Mouse (Mus musculus) myocyte (in vitro differentiated cells): ENCODE measurements at regions not wholly inside any gene's neighbourhood (a gene's known extent, or its start where the extent isn't known, plus 50 kb on each side); places are given as distances from the start of the nearest gene placed in this dataset.

Experiments used
- H3K27me3 ChIP-seq: one replicate; pipeline ENCODE4 v1.6.1; 2011; ENCODE audit not compliant: control insufficient read depth, insufficient read depth, insufficient read length
- H3K36me3 ChIP-seq: one replicate; pipeline ENCODE4 v1.6.1; 2011; ENCODE audit not compliant: control insufficient read depth, insufficient read depth
- H3K4me2 ChIP-seq: one replicate; pipeline ENCODE4 v1.6.1; 2011; ENCODE audit warnings: low read depth, control low read depth
- H3K4me3 ChIP-seq: one replicate; pipeline ENCODE4 v1.5.1; 2011; ENCODE audit warnings: mild to moderate bottlenecking, control low read depth, moderate library complexity
- H3K79me2 ChIP-seq: one replicate; pipeline ENCODE4 v1.6.1; 2011; ENCODE audit not compliant: control insufficient read depth, insufficient read depth
- H3ac ChIP-seq: one replicate; pipeline ENCODE4 v1.6.1; 2011; ENCODE audit not compliant: control insufficient read depth, insufficient read length
- CEBPB ChIP-seq: IDR thresholded peaks from 2 replicates; pipeline ENCODE4 v1.6.1; 2011; ENCODE audit warnings: mild to moderate bottlenecking, moderate library complexity; ENCODE audit not compliant: poor library complexity, insufficient read depth, severe bottlenecking
- E2F4 ChIP-seq: IDR thresholded peaks from one replicate; pipeline ENCODE4 v1.6.1; 2011; ENCODE audit warnings: mild to moderate bottlenecking, control low read depth, moderate library complexity; ENCODE audit not compliant: insufficient read depth
- MAX ChIP-seq: IDR thresholded peaks from one replicate; pipeline ENCODE4 v1.6.1; 2011; ENCODE audit warnings: low read depth, mild to moderate bottlenecking, control low read depth
- MYOD1 ChIP-seq, 3 experiments: IDR thresholded peaks; one replicate each; pipeline ENCODE4 v1.6.1; 2011; ENCODE audit warnings: control low read depth in 2 of 3, low read depth in 2 of 3, mild to moderate bottlenecking in 2 of 3, moderate library complexity in 1 of 3; ENCODE audit not compliant: insufficient read length in 2 of 3, control insufficient read depth in 1 of 3
- MYOG ChIP-seq, 3 experiments: IDR thresholded peaks; one replicate each; pipeline ENCODE4 v1.6.1; 2011; ENCODE audit warnings: control low read depth in 2 of 3, low read depth in 2 of 3, mild to moderate bottlenecking in 2 of 3; ENCODE audit not compliant: insufficient read length in 2 of 3, control insufficient read depth in 1 of 3, insufficient read depth in 1 of 3
- POLR2A ChIP-seq: IDR thresholded peaks from one replicate; pipeline ENCODE4 v1.6.1; 2011; ENCODE audit warnings: low read depth, mild to moderate bottlenecking, control low read depth, moderate library complexity; ENCODE audit not compliant: insufficient read length
- POLR2AphosphoS2 ChIP-seq: IDR thresholded peaks from one replicate; pipeline ENCODE4 v1.6.1; 2011; ENCODE audit warnings: low read depth, control low read depth; ENCODE audit not compliant: insufficient read length
- REST ChIP-seq: IDR thresholded peaks from one replicate; pipeline ENCODE4 v1.6.1; 2011; ENCODE audit warnings: mild to moderate bottlenecking, control low read depth, moderate library complexity; ENCODE audit not compliant: insufficient read depth, insufficient read length
- SRF ChIP-seq: IDR thresholded peaks from one replicate; pipeline ENCODE4 v1.6.1; 2011; ENCODE audit warnings: low read depth; ENCODE audit not compliant: control insufficient read depth, insufficient read length
- TCF12 ChIP-seq: IDR thresholded peaks from one replicate; pipeline ENCODE4 v1.6.1; 2011; ENCODE audit warnings: mild to moderate bottlenecking, control low read depth; ENCODE audit not compliant: poor library complexity, insufficient read depth, severe bottlenecking
- TCF3 ChIP-seq: IDR thresholded peaks from one replicate; pipeline ENCODE4 v1.6.1; 2011; ENCODE audit warnings: low read depth, control low read depth; ENCODE audit not compliant: insufficient read length
- USF1 ChIP-seq: IDR thresholded peaks from one replicate; pipeline ENCODE4 v1.6.1; 2011; ENCODE audit warnings: low read depth, mild to moderate bottlenecking, control low read depth, moderate library complexity

GRCm38 (mm10) chr1:186349966-186350365 lies 232.9 kb upstream of the Lyplal1 start:
- H3K4me2 ChIP-seq, result no peak overlapping the region
- H3ac ChIP-seq, result no peak overlapping the region
- TF ChIP-seq CEBPB, result no peak
- H3K36me3 ChIP-seq, result no peaks in the 10 kb centered on the region
- no peaks in the 10 kb centered on the region for H3K79me2 ChIP-seq
- H3K4me3 ChIP-seq, result no peak overlapping the region
- no peaks in the 10 kb centered on the region for H3K27me3 ChIP-seq

GRCm38 (mm10) chr1:186347413-186348147 lies 230.5 kb upstream of the Lyplal1 start:
- Histone ChIP-seq H3K4me2 (peak overlapping the region; percentile 51), H3K79me2 (no peaks in the 10 kb centered on the region), H3K27me3 (no peaks in the 10 kb centered on the region), H3K36me3 (no peaks in the 10 kb centered on the region), H3ac (no peak overlapping the region), H3K4me3 (no peak overlapping the region)
- TF ChIP-seq MYOD1 (IDR thresholded peaks at IDR 0.05; ENCODE audit: control insufficient read depth in 1 of 3, insufficient read length in 2 of 3, low read depth in 2 of 3), result no peak

GRCm38 (mm10) chr1:186345449-186345848 lies 228.3 kb upstream of the Lyplal1 start:
- Histone ChIP-seq H3ac (no peak overlapping the region), H3K4me3 (no peak overlapping the region), H3K27me3 (no peaks in the 10 kb centered on the region), H3K4me2 (no peak overlapping the region), H3K79me2 (no peaks in the 10 kb centered on the region), H3K36me3 (no peaks in the 10 kb centered on the region)
- TF ChIP-seq MYOD1 (IDR thresholded peaks at IDR 0.05; ENCODE audit: control insufficient read depth in 1 of 3, insufficient read length in 2 of 3, low read depth in 2 of 3) (no peak), E2F4 (no peak), MAX (no peak), POLR2A (no peak), POLR2AphosphoS2 (no peak), TCF12 (no peak), CEBPB (no peak), REST (no peak), USF1 (no peak), TCF3 (no peak), SRF (no peak), MYOG (IDR thresholded peaks at IDR 0.05; ENCODE audit: control insufficient read depth in 1 of 3, insufficient read depth in 1 of 3, insufficient read length in 2 of 3, low read depth in 2 of 3) (no peak)

- Histone ChIP-seq H3ac (no peak overlapping the region), H3K36me3 (no peaks in the 10 kb centered on the region), H3K27me3 (no peaks in the 10 kb centered on the region), H3K79me2 (no peaks in the 10 kb centered on the region), H3K4me2 (no peak overlapping the region), H3K4me3 (no peak overlapping the region)
- no peak for TF ChIP-seq TCF3
- peak; percentile 43 for TF ChIP-seq TCF12
- TF ChIP-seq POLR2A, result no peak
- TF ChIP-seq REST, result no peak
- TF ChIP-seq MYOG (IDR thresholded peaks at IDR 0.05; ENCODE audit: control insufficient read depth in 1 of 3, insufficient read depth in 1 of 3, insufficient read length in 2 of 3, low read depth in 2 of 3), result peak in 2 of 3 experiments; percentile 33 to 82
- TF ChIP-seq MYOD1 (IDR thresholded peaks at IDR 0.05; ENCODE audit: control insufficient read depth in 1 of 3, insufficient read length in 2 of 3, low read depth in 2 of 3), result peak; percentile 65 to 79 (median 75)
Observed at GRCm38 (mm10) chr1:186342931-186343506, 225.9 kb upstream of the Lyplal1 start.

- Histone ChIP-seq H3K4me3 (no peak overlapping the region), H3K27me3 (no peaks in the 10 kb centered on the region), H3ac (no peak overlapping the region), H3K4me2 (no peak overlapping the region), H3K79me2 (no peaks in the 10 kb centered on the region), H3K36me3 (no peaks in the 10 kb centered on the region)
- TF ChIP-seq TCF12 (no peak), POLR2AphosphoS2 (no peak), REST (no peak), USF1 (no peak), E2F4 (no peak), POLR2A (no peak), MAX (no peak), TCF3 (no peak)
Observed at GRCm38 (mm10) chr1:186342391-186342790, 225.3 kb upstream of the Lyplal1 start.
